In genomic region chr2:38182283-38182682, GRCm38 (mm10) we compare ENCODE assay signal across 18 mouse cellular contexts.
"Had no signal": no experiment of that assay in that cellular context is flagged by ENCODE, and none has a peak within 500 bp of the region (broad histone marks: within the 10 kb centered on the region; RNA-seq: fewer than 3 reads in every experiment).

No protein-coding gene starts in this region.

- DNase-seq: kidney, adult 11 months; kidney, adult 8-10 months; kidney, postnatal 10 days; kidney, postnatal 36 days; layer of hippocampus, postnatal 36 days; liver, embryonic 13.5 days; lung, adult 2 months; right cerebral cortex, adult 18-20 months; right cerebral cortex, postnatal 14 days; right cerebral cortex, postnatal 4 days; thymus, adult 2 months; thymus, postnatal 36 days had no signal

- H3K9ac ChIP-seq: kidney, embryonic 15.5 days; liver, embryonic 13.5 days; neural tube, embryonic 12.5 days; neural tube, embryonic 15.5 days had no signal

- H3K36me3 ChIP-seq: kidney, embryonic 15.5 days; liver, embryonic 13.5 days; neural tube, embryonic 12.5 days; neural tube, embryonic 15.5 days had no signal

- H3K4me1 ChIP-seq: kidney, embryonic 15.5 days; neural tube, embryonic 12.5 days; neural tube, embryonic 15.5 days had no signal

- H3K4me3 ChIP-seq: kidney, embryonic 15.5 days; left cerebral cortex, adult 2 months; liver, embryonic 13.5 days; neural tube, embryonic 12.5 days; neural tube, embryonic 15.5 days had no signal

- H3K27ac ChIP-seq: kidney, embryonic 15.5 days; left cerebral cortex, adult 2 months; liver, embryonic 13.5 days; macrophage; neural tube, embryonic 12.5 days; neural tube, embryonic 15.5 days; stomach, postnatal 0 days had no signal

- H3K27me3 ChIP-seq: kidney, embryonic 15.5 days; liver, embryonic 13.5 days; neural tube, embryonic 12.5 days; neural tube, embryonic 15.5 days had no signal

- H3K4me2 ChIP-seq: kidney, embryonic 15.5 days; liver, embryonic 13.5 days; neural tube, embryonic 12.5 days; neural tube, embryonic 15.5 days had no signal

- H3K9me3 ChIP-seq: kidney, embryonic 15.5 days; liver, embryonic 13.5 days; neural tube, embryonic 12.5 days; neural tube, embryonic 15.5 days had no signal
